Mouse (Mus musculus) thymus, postnatal 36 days (tissue): ENCODE data around the gene Pkn1.

Experiments used
- DNase-seq, 2 experiments: peaks; one replicate each; pipeline ENCODE4 v3.0.0; 2022; ENCODE audit warnings: mixed read lengths in 2 of 2

The Pkn1 gene

GRCm38 (mm10) chr8:83723447-83724083 lies 24.6 kb upstream of the Pkn1 start:
- DNase-seq: peak in 1 of 2 experiments; percentile 8

- peak in 1 of 2 experiments; percentile 11 for DNase-seq
These were observed 23.7 kb upstream of the Pkn1 start for GRCm38 (mm10) chr8:83722631-83723030.

GRCm38 (mm10) chr8:83721405-83722025 lies 22.5 kb upstream of the Pkn1 start:
- peak in 1 of 2 experiments; percentile 27 for DNase-seq

GRCm38 (mm10) chr8:83719693-83720092 lies 20.7 kb upstream of the Pkn1 start:
- no peak for DNase-seq

- DNase-seq: no peak
These were observed 20.1 kb upstream of the Pkn1 start for GRCm38 (mm10) chr8:83719048-83719447.

- no peak for DNase-seq
These were observed 17.6 kb upstream of the Pkn1 start for GRCm38 (mm10) chr8:83716563-83716962.

- no peak for DNase-seq
These were observed 16.8 kb upstream of the Pkn1 start for GRCm38 (mm10) chr8:83715771-83716170.

- DNase-seq: peak; percentile 92 to 96
These were observed 16.2 kb upstream of the Pkn1 start, which contains the start of gene Ddx39 for GRCm38 (mm10) chr8:83715031-83715690. Gene Ddx39 (plus strand): TSS chr8:83715177.

- no peak for DNase-seq
These were observed 15.7 kb upstream of the Pkn1 start for GRCm38 (mm10) chr8:83714676-83715030.

GRCm38 (mm10) chr8:83707554-83707953 lies 8.6 kb upstream of the Pkn1 start:
- no peak for DNase-seq

GRCm38 (mm10) chr8:83706411-83706810 lies 7.4 kb upstream of the Pkn1 start:
- DNase-seq: no peak

- no peak for DNase-seq
These were observed 4.4 kb upstream of the Pkn1 start for GRCm38 (mm10) chr8:83703426-83703825.

GRCm38 (mm10) chr8:83700423-83701085 lies 1.6 kb upstream of the Pkn1 start:
- no peak for DNase-seq

- DNase-seq: no peak
These were observed 587 bp upstream of the Pkn1 start for GRCm38 (mm10) chr8:83699566-83699965.

GRCm38 (mm10) chr8:83698291-83698660 lies 703 bp downstream of the Pkn1 start:
- peak; percentile 76 to 86 for DNase-seq

- DNase-seq: peak in 1 of 2 experiments; percentile 42
These were observed 1.4 kb downstream of the Pkn1 start for GRCm38 (mm10) chr8:83697374-83698220.

GRCm38 (mm10) chr8:83695351-83696106 lies 3.5 kb downstream of the Pkn1 start:
- peak; percentile 52 to 69 for DNase-seq

GRCm38 (mm10) chr8:83694369-83695160 lies 4.4 kb downstream of the Pkn1 start:
- no peak for DNase-seq

GRCm38 (mm10) chr8:83693609-83694236 lies 5.3 kb downstream of the Pkn1 start:
- peak; percentile 34 to 52 for DNase-seq

GRCm38 (mm10) chr8:83689264-83689663 lies 9.7 kb downstream of the Pkn1 start:
- no peak for DNase-seq
